Mouse (Mus musculus): Measurements from ENCODE around the gene Otud7b.
"Not testable (repeated sequence)": the region's sequence is repeated elsewhere in the genome, so short reads cannot be mapped to it uniquely, and the experiment has no call there.

Gene Otud7b

DNA sequence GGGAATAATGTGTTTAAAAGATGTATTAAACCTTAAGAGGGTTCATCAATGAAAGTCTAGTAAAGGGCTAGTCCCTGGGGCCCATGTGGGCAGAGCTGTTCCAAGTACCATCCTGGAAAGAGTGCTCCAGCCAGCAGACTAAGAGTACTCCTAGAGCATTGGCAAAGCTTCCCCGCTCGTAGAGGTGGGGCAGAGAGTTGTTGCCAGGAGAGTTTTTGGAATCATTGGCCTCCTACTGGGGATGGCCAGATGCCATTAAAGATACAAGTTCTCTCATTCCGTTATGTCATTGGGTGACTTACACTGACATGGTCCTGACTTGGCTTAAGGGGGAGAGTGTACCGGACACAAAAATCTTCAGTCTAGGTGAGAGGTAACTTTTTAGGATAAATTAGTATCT is 75.2 kb downstream of the Otud7b start:
- no peak for DNase-seq (ENCODE audit: low read depth, low spot score)

GRCm38 (mm10) chr3:96180727-96181477 is 76.6 kb downstream of the Otud7b start, which contains the start of gene Sv2a:
Sv2a (plus strand) TSS chr3:96181151.
- DNase-seq (ENCODE audit: low read depth, low spot score): no peak

GRCm38 (mm10) chr3:96181510-96182381 is 77.4 kb downstream of the Otud7b start:
- no peak for DNase-seq (ENCODE audit: low read depth, low spot score)

- no peak for DNase-seq (ENCODE audit: low read depth, low spot score)
Observed at GRCm38 (mm10) chr3:96182382-96182776, 78.1 kb downstream of the Otud7b start.

- DNase-seq (ENCODE audit: low read depth, low spot score): no peak
Observed at GRCm38 (mm10) chr3:96192977-96193376, 88.7 kb downstream of the Otud7b start.

GRCm38 (mm10) chr3:96194966-96195365 is 90.6 kb downstream of the Otud7b start:
- no peak for DNase-seq (ENCODE audit: low read depth, low spot score)

DNA sequence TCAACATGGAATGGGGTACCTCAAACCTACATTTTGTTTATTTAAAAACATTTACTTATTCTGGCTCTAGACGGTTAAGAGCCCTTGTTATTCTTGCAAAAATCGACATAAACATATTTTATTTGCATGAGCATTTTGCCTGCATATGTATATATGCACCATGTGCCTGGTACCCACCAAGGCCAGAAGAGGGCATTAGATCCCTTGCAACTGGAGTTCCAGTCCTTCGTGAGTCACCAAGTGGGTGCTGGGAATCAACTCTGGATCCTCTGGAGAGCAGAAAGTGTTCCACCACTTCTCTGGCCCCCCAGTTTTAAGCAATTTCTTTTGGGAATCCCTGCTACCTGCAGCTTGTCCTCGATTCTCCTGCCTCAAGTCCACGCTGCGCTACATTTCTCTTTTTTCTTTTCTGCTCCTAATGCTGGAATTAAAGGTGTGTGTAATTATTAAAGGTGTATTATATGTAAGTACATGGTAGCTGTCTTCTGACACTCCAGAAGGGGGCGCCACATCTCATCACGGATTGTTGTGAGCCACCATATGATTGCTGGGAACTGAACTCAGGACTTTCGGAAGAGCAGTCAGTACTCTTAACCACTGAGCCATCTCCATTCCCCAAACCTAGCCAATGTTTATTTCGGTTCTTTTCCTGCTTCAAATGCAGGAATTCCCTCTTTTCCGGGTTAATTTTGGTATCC is 91.4 kb downstream of the Otud7b start:
- no peak for DNase-seq (ENCODE audit: low read depth, low spot score)

- DNase-seq (ENCODE audit: low read depth, low spot score): no peak
Observed at GRCm38 (mm10) chr3:96196437-96197128, 92.3 kb downstream of the Otud7b start.

- DNase-seq (ENCODE audit: low read depth, low spot score): peak; percentile 92
Observed at GRCm38 (mm10) chr3:96197129-96197749, 92.9 kb downstream of the Otud7b start.

- DNase-seq (ENCODE audit: low read depth, low spot score): no peak
Observed at GRCm38 (mm10) chr3:96198181-96198580, 93.9 kb downstream of the Otud7b start.

DNA sequence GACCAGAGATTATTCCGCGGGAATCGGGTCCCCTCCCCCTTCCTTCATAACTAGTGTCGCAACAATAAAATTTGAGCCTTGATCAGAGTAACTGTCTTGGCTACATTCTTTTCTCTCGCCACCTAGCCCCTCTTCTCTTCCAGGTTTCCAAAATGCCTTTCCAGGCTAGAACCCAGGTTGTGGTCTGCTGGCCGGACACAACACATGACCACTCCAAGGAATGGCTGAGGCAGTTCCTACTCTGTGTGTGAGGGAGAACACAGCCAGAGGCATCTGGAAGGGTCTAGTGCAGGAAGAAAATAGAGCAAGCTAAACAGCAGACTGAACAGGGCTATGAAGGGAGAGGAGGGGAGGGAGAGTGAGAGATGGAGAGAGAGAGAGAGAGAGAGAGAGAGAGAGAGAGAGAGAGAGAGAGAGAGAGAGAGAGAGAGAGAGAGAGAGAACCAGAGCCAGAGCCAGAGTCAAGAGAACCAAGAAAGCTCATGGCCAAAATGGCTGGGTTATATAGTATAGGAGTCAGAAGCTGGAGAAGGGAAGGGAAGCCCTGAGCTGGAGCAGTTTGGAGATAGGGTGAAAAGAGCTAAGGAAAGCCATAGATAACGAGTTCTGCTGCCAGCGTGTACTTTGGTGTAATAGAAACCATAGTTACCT is 94.4 kb downstream of the Otud7b start:
- DNase-seq (ENCODE audit: low read depth, low spot score): not testable (repeated sequence)

DNA sequence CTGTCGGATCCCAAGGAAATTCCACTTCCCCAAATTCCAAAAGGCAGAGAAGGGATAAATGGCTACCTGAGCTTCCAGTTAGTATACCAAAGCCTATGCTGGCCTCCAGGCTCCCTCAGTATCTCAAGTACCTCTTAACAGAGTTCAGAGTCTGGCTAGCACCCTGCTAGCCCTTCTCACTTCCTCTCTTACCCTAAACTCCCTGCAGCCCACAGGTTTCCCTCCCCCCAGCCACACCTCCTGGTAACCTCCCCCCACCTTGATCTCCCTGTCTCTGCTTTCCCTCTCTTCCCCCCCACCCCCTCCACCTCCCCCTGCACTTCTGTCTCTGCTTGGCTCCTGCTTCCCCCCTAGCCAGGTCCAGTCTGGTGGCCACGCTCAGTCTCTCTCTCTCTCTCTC is 95.4 kb downstream of the Otud7b start:
- no peak for DNase-seq (ENCODE audit: low read depth, low spot score)

DNA sequence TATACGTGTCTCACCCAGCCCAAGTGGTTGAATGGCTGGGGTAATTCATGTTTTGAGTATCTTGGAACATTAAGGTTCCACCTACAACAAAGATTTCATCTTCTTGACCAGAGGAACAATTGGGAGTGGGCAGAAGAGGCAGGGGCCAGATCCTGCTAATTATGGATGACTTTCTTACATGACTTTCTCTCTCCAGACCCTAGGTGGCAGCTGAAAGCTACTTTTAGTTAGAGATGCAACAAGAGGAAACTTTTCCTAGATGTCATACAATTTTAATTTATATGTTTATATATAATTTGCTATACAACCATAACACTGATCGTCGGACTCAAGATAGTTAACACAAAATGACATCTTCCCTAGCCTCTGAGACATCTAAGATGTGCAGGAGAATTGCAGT is 103.5 kb downstream of the Otud7b start:
- no peak for DNase-seq (ENCODE audit: low read depth, low spot score)

- DNase-seq (ENCODE audit: low read depth, low spot score): no peak
Observed at GRCm38 (mm10) chr3:96209242-96209641, 104.9 kb downstream of the Otud7b start.
